Mouse (Mus musculus) liver, embryonic 12.5 days (tissue): ENCODE measurements around the gene Ehd2. TPM values are rescaled to one million over a fixed set of nuclear protein-coding genes. Genes with fewer than 3 reads are reported as not detected.

Experiments used
- ATAC-seq: fragments of 200-750 bp; cut with Nextera tagmentation; 2 replicates; pipeline ENCODE4 v1.8.0; 2017; ENCODE audit warnings: moderate number of reproducible peaks, mild to moderate bottlenecking, moderate library complexity
- H3K27ac ChIP-seq: fragments of 300-500 bp; sonication (generic); 2 replicates; pipeline ENCODE4 v1.5.1; 2016; ENCODE audit warnings: mild to moderate bottlenecking
- H3K27me3 ChIP-seq: fragments of 300-500 bp; sonication (generic); replicated peaks from 2 replicates; pipeline ENCODE4 v1.6.1; 2016; ENCODE audit warnings: mild to moderate bottlenecking, moderate library complexity
- H3K36me3 ChIP-seq: fragments of 300-500 bp; sonication (generic); 2 replicates; pipeline ENCODE4 v1.6.1; 2016; ENCODE audit warnings: mild to moderate bottlenecking, moderate library complexity
- H3K4me1 ChIP-seq: fragments of 300-500 bp; sonication (generic); 2 replicates; pipeline ENCODE4 v1.6.1; 2016
- H3K4me2 ChIP-seq: fragments of 300-500 bp; sonication (generic); 2 replicates; pipeline ENCODE4 v1.6.1; 2016; ENCODE audit warnings: mild to moderate bottlenecking, moderate library complexity
- H3K4me3 ChIP-seq: fragments of 300-500 bp; sonication (generic); 2 replicates; pipeline ENCODE4 v1.5.1; 2016; ENCODE audit warnings: mild to moderate bottlenecking, moderate library complexity
- H3K9ac ChIP-seq: fragments of 300-500 bp; sonication (generic); 2 replicates; pipeline ENCODE4 v1.6.1; 2016; ENCODE audit warnings: mild to moderate bottlenecking, moderate library complexity
- H3K9me3 ChIP-seq: fragments of 300-500 bp; sonication (generic); replicated peaks from 2 replicates; pipeline ENCODE4 v1.6.1; 2016; ENCODE audit warnings: mild to moderate bottlenecking, moderate library complexity
- WGBS: fragments of 180-500 bp; shearing (Covaris S2); methylation state at CpG from one replicate; pipeline ENCODE4 v1.1.7; 2016; ENCODE audit not compliant: insufficient replicate concordance; 5-methylcytosine and 5-hydroxymethylcytosine counted together
- polyA plus RNA-seq: library from polyadenylated mRNA; unstranded; fragments of >200 nt; fragmentation: Nextera tagmentation; extraction: Ambion mirVana; gene quantifications from 2 replicates; pipeline ENCODE4 v1.2.1, GENCODE M21; 2016

The Ehd2 gene
- polyA plus RNA-seq, 1 experiment from 2014 or later: 6.5 TPM

DNA sequence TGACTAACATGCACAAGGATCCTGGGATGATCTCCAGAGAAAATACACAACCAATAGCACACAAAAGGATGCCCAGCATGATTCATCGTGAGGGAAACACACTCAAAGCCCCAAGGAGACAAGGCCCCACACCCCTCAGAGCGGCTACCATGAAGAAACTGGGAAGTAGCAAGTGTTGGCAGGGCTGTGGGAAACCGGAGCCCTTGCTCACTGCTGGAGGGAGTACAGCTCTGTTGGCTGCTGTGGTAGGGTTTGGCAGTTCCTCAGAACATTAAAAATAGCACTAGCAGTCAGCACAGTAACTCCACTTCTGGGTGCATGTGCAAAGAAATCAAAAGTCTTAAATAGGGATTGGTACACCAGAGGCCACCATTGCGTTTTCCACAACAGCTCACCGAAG is 34.8 kb upstream of the Ehd2 start:
- H3K27ac ChIP-seq: peak overlapping the region; percentile 48; the same call in 1 of the 2 replicates
- H3K4me2 ChIP-seq: no peak overlapping the region
- no peak overlapping the region for H3K9ac ChIP-seq
- H3K4me1 ChIP-seq: peaks cover 58% of the 10 kb centered on the region
- 48% methylated on average over 5 of the region's 5 CpGs for WGBS
- H3K4me3 ChIP-seq: no peak overlapping the region
- H3K36me3 ChIP-seq: peaks cover 17% of the 10 kb centered on the region
- ATAC-seq: no peak
- H3K27me3 ChIP-seq: no peaks in the 10 kb centered on the region
- no peaks in the 10 kb centered on the region for H3K9me3 ChIP-seq

DNA sequence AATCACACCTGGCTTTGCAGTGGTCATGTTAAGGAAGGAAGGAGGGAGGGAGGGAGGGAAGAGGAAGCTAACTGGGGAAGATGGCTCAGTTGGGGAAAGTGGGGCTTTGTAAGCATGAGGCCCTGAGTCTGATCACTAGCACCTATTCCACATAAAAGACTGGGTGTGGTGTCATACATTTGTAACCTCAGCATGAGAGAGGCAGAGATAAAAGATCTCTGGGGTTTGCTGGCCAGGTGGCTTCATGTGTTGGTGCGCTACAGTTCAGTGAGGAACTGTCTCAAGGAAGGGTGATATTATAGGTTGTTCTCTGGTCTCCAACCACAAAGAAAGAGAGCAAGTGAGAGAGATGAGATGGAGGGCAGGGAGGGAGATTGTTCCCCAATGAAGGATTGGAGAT is 34.3 kb upstream of the Ehd2 start:
- peaks cover 22% of the 10 kb centered on the region for H3K36me3 ChIP-seq
- H3K27ac ChIP-seq: peak overlapping the region; percentile 48; the same call in 1 of the 2 replicates
- peaks cover 58% of the 10 kb centered on the region for H3K4me1 ChIP-seq
- H3K9ac ChIP-seq: no peak overlapping the region
- H3K27me3 ChIP-seq: no peaks in the 10 kb centered on the region
- no peak for ATAC-seq
- H3K4me2 ChIP-seq: no peak overlapping the region
- H3K9me3 ChIP-seq: no peaks in the 10 kb centered on the region
- 77% methylated on average over 1 of the region's 1 CpGs for WGBS
- no peak overlapping the region for H3K4me3 ChIP-seq

DNA sequence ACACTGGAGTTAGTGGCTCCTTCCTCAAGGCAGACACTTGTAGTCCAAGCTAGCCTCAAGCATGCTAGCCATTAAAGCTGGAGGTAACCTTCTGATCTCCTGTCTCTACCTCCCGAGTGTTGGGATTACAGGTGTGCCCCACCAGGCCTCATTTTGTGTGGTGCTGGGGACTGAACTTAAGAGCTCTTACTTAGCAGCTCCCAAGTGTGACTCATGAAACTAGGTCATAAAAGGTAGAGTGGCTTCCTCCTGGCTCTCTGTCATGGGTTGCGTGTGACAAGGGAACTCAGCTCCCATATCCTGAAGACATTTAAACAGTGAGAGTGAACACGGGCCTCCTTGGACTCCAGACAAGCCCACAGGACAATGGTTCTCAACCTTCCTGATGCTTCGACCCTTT is 26.4 kb upstream of the Ehd2 start:
- no peak overlapping the region for H3K4me2 ChIP-seq
- H3K4me3 ChIP-seq: no peak overlapping the region
- no peak overlapping the region for H3K27ac ChIP-seq
- 0 out of 2 replicates have a peak, but pooled peaks cover 5% of the 10 kb centered on the region for H3K4me1 ChIP-seq
- no peak overlapping the region for H3K9ac ChIP-seq
- WGBS: 86% methylated on average over 4 of the region's 4 CpGs
- ATAC-seq: no peak
- no peaks in the 10 kb centered on the region for H3K9me3 ChIP-seq
- no peaks in the 10 kb centered on the region for H3K27me3 ChIP-seq
- peaks cover 85% of the 10 kb centered on the region for H3K36me3 ChIP-seq

DNA sequence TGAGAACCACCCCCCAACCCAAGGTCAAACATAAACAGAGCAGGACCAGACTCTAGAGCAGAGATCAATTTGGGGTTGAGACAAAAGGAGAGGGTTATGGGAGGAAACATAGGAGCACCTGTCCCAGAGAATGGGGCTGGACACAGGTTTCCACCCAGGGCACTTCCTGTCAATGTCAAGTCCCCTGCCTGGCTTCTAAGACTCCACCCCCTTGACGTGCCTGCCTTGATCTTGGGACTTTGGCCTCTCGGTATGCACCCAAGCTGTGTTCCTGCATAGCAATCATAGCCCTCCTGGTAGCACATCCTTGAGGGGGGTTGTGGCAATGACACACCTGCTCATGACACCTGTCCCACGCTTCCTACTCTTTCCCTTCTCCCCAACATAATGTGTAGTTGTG is 25.8 kb upstream of the Ehd2 start:
- Histone ChIP-seq H3K36me3 (peaks cover 90% of the 10 kb centered on the region), H3K27me3 (no peaks in the 10 kb centered on the region), H3K4me2 (no peak overlapping the region), H3K9me3 (no peaks in the 10 kb centered on the region), H3K4me1 (0 out of 2 replicates have a peak, but pooled peaks cover 5% of the 10 kb centered on the region), H3K9ac (no peak overlapping the region), H3K27ac (no peak overlapping the region), H3K4me3 (no peak overlapping the region)
- ATAC-seq: 0 out of 2 replicates have a peak, but pooled peaks have one; percentile 12
- WGBS: 63% methylated on average over 3 of the region's 3 CpGs

DNA sequence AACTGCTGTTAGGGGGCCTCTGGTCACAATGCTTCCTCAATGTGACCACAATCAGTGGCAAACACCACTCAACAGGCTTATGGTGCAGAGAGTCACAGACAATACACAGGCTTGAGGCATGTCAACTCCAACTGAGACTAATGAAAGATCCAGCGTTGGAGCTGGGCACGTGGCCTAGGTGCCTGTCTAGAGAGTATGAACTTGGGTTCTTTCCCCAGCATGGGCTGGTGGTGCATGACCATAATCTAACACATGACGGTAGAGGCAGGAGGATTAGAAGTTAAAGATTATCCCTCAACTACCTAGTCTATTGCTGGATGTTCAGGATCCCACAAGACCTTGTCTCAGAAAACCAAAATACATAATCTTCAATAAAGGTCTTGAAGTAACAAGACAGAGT is 24.4 kb upstream of the Ehd2 start:
- Histone ChIP-seq H3K9me3 (no peaks in the 10 kb centered on the region), H3K4me2 (no peak overlapping the region), H3K27ac (no peak overlapping the region), H3K36me3 (peaks cover 90% of the 10 kb centered on the region), H3K9ac (no peak overlapping the region), H3K4me3 (no peak overlapping the region), H3K27me3 (no peaks in the 10 kb centered on the region), H3K4me1 (0 out of 2 replicates have a peak, but pooled peaks cover 5% of the 10 kb centered on the region)
- no peak for ATAC-seq
- 64% methylated on average over 3 of the region's 3 CpGs for WGBS

DNA sequence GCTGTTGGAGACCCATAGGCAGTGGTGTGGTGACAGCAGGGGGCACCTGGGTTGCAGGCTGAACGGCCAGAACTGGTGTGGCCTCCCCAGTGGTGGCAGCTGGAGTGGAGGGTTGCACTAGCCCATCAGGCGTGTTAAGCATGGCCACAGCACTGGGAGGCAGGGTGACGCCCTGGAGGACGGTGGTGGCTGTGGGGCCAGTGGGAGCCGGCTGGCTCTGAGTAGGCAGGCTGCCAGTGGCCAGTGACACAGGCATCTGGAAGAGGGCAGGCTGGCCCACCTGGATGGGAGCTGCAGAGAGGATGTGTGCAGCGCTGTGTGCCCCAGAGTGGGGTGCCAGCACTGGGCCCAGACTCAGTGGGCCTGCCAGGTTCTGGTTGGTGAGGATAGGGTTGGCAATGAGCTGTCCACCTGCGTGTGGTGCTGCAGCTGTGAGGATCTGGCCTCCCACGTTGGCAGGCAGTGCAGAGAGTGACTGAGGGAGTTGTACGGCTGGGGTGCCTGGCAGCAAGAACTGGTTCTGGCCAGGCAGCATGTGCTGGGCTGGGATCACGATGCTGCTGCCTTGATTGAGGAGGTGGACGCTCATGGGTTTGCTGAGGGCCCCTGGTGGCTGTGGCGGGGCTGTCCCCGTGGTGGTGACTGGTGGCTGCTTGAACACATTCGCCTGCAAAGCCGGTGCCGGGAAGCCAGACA is 20.4 kb upstream of the Ehd2 start:
- H3K9ac ChIP-seq: no peak overlapping the region
- H3K9me3 ChIP-seq: no peaks in the 10 kb centered on the region
- H3K36me3 ChIP-seq: peaks cover 72% of the 10 kb centered on the region
- H3K27me3 ChIP-seq: no peaks in the 10 kb centered on the region
- peaks cover 4% of the 10 kb centered on the region for H3K4me1 ChIP-seq
- no peak overlapping the region for H3K27ac ChIP-seq
- ATAC-seq: 0 out of 2 replicates have a peak, but pooled peaks have one; percentile 22
- no peak overlapping the region for H3K4me3 ChIP-seq
- 89% methylated on average over 16 of the region's 16 CpGs for WGBS
- no peak overlapping the region for H3K4me2 ChIP-seq

DNA sequence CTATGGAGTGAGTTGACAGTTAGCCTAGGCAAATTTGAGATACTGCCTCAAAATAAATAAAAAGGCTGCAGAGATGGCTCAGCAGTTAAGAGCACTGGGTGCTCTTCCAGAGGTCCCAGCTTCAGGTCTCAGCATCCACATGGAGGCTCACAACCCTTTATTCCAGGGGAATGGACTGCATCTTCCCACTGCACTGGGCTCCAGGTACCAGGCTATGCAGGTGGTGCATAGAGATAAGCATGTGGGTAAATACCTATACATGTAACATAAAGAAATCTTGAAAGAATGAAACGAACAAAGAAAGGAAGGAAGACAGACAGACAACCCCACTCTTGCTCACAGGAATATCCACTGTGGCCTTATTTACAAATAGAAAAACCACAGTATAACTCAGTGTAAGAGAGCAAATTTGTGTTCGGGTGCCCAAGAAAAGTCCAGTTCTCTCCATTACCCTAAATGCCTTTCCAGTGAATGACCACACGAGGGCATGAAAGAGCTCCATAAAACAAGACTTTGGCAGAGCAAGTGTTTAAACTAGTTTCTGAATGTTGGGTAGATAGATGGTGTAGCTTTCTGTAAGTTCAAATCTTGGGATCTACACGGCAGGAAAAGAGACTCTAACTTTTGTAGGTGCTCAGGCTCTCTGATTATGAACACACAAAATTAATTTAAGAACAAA is 15.5 kb upstream of the Ehd2 start:
- H3K4me1 ChIP-seq: peaks cover 16% of the 10 kb centered on the region
- H3K9me3 ChIP-seq: no peaks in the 10 kb centered on the region
- no peak overlapping the region for H3K9ac ChIP-seq
- no peak overlapping the region for H3K4me2 ChIP-seq
- no peak overlapping the region for H3K4me3 ChIP-seq
- H3K36me3 ChIP-seq: peaks cover 67% of the 10 kb centered on the region
- 19% methylated on average over 4 of the region's 4 CpGs for WGBS
- ATAC-seq: no peak; the same call in 1 of the 2 replicates
- H3K27ac ChIP-seq: no peak overlapping the region
- no peaks in the 10 kb centered on the region for H3K27me3 ChIP-seq

DNA sequence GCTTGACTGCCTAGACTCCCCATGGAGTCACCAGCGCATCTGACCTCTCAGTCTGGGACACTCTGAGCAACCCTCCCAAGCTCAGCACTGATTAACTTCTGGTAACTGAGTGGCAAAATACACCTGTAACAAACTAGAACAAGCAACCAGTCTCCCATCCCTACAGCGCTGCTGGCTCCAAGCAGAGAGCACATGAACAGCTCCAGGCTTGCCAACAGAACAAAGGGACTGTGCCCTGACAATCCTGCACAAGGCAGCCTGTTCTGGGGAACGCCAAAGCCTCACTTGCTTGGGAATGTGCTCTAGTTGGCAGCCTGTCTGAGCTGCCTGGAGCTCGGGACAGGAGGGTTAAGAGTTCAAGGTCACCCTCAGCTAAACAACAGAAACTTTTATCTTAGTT is 14.2 kb upstream of the Ehd2 start:
- Histone ChIP-seq H3K4me2 (no peak overlapping the region), H3K9me3 (no peaks in the 10 kb centered on the region), H3K27ac (no peak overlapping the region), H3K4me1 (peaks cover 16% of the 10 kb centered on the region), H3K36me3 (peaks cover 64% of the 10 kb centered on the region), H3K4me3 (no peak overlapping the region), H3K27me3 (no peaks in the 10 kb centered on the region), H3K9ac (no peak overlapping the region)
- WGBS: 74% methylated on average over 4 of the region's 4 CpGs
- ATAC-seq: no peak

DNA sequence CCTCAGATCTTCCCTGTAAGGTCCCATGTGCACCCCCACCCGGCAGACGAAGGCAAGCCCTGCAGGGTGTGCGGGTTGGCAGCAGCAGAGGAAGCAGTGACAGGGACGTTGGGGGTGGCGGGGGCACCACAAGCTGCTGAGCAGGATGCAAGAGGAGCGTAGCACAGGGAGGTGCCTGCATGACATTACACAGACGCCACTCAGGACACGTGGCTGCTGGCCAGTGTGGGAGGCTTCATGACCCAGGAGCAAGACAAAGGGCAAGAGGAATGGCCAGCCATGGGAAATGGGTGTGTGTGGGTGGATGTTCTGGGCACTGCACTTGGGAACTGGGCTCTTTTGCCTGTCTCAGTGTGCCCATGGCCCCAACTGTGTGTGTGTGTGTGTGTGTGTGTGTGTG is 12.9 kb upstream of the Ehd2 start:
- no peak overlapping the region for H3K4me2 ChIP-seq
- no peak overlapping the region for H3K4me3 ChIP-seq
- H3K9ac ChIP-seq: no peak overlapping the region
- H3K27me3 ChIP-seq: no peaks in the 10 kb centered on the region
- peaks cover 66% of the 10 kb centered on the region for H3K36me3 ChIP-seq
- WGBS: 73% methylated on average over 8 of the region's 8 CpGs
- no peak overlapping the region for H3K27ac ChIP-seq
- peaks cover 18% of the 10 kb centered on the region for H3K4me1 ChIP-seq
- ATAC-seq: no peak
- H3K9me3 ChIP-seq: no peaks in the 10 kb centered on the region

DNA sequence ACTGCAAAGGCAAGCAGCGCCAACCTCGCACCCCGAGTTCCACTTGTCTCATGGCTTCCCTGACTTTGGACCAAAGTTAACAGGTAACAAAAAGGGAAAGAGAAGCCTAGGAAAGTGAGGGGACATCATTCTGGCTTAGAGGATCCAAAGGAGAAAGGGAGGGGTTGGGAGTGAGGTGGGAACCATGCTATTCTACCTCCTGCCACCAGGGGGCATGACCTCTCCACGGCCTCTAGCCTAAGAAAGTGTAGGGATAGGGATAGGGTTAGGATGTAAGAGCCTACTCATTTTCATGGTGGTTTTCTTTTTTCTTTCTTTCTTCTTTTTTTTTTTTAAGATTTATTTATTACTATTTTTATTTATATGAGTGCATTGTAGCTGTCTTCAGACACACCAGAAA is 8.5 kb upstream of the Ehd2 start:
- no peak overlapping the region for H3K9ac ChIP-seq
- ATAC-seq: peak; percentile 48; the same call in 1 of the 2 replicates
- no peak overlapping the region for H3K27ac ChIP-seq
- no peaks in the 10 kb centered on the region for H3K27me3 ChIP-seq
- 78% methylated on average over 4 of the region's 4 CpGs for WGBS
- H3K4me2 ChIP-seq: no peak overlapping the region
- H3K36me3 ChIP-seq: peaks cover 86% of the 10 kb centered on the region
- peaks cover 5% of the 10 kb centered on the region; the same call in 1 of the 2 replicates for H3K4me1 ChIP-seq
- no peaks in the 10 kb centered on the region for H3K9me3 ChIP-seq
- H3K4me3 ChIP-seq: no peak overlapping the region

DNA sequence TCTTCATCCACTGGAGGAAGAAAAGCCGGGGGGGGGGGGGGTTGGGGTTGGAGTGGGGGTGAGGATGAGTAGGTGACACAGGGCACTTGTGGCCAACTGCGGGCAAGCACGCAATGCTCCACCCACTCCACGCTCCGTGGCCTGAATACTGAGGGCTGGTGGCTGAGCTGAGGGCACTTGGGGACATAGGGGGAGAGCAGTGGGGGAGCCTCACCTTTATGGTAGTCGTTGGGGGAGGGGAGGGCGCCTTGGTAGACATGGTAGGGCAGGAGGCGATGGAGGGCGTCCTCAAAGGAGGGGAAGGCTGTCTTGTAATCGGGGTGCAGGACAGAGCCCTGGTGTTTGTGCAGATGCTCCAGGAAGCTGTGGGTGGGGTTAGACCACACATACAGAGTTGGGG is 8.1 kb upstream of the Ehd2 start:
- WGBS: 85% methylated on average over 10 of the region's 10 CpGs
- Histone ChIP-seq H3K9me3 (no peaks in the 10 kb centered on the region), H3K4me3 (no peak overlapping the region), H3K4me2 (no peak overlapping the region), H3K27me3 (no peaks in the 10 kb centered on the region), H3K4me1 (peaks cover 5% of the 10 kb centered on the region; the same call in 1 of the 2 replicates), H3K9ac (no peak overlapping the region), H3K27ac (no peak overlapping the region), H3K36me3 (peaks cover 82% of the 10 kb centered on the region)
- ATAC-seq: no peak; the same call in 1 of the 2 replicates

DNA sequence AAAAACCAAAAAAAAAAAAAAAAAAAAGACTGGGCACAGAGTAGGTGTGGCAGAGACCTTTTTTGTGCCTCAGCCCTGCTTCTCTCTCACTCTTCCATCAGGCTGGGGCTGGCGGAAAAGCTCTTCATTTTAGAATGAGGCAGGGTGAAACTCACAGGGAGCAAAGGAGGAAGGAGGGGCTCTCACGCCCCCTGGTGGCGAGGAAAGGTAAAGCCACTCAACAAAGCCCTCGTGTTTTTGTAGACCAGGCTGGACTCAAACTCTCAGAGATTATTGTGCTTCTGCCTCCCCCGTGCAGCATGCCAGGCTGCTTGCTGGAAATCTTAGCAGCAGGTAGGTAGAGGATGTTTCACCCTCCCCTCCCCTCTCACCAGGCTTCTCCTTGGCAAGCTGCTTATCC is 7.3 kb upstream of the Ehd2 start:
- Histone ChIP-seq H3K27me3 (no peaks in the 10 kb centered on the region), H3K4me1 (peaks cover 5% of the 10 kb centered on the region; the same call in 1 of the 2 replicates), H3K9ac (no peak overlapping the region), H3K4me2 (no peak overlapping the region), H3K36me3 (peaks cover 77% of the 10 kb centered on the region), H3K27ac (no peak overlapping the region), H3K9me3 (no peaks in the 10 kb centered on the region; the same call in 1 of the 2 replicates), H3K4me3 (no peak overlapping the region)
- 27% methylated on average over 5 of the region's 5 CpGs for WGBS
- no peak for ATAC-seq
